Mouse (Mus musculus) urinary bladder, postnatal 10 days (tissue): ENCODE results near the gene Susd3.

ENCODE experiments used
- DNase-seq: peaks from one replicate; pipeline ENCODE4 v3.0.0; 2022; ENCODE audit warnings: low spot score

Gene Susd3

GRCm38 (mm10) chr13:49246626-49247025, 1.9 kb downstream of the Susd3 start:
- DNase-seq, result no peak

GRCm38 (mm10) chr13:49246011-49246410, 2.5 kb downstream of the Susd3 start:
- DNase-seq, result no peak

DNA sequence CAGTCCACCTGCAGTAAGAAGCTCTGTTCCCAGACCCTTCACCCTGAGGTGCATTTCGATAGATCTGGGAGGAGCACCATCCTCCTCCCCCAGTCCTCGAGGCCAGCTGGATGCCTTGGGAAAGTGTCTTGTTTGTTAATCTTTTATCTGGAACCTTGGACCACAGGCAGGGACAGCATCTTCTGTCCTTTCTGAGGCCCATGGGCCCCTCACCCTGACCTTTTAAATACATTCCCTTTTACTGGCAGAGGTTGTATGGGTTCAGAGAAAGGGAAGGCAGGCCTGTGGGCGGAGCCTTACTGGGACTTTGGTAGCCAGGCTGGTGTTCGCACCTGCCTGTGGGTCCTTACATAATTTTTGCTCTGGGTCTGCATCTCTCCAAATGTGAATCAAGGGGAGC, 3.3 kb downstream of the Susd3 start:
- DNase-seq, result no peak

DNA sequence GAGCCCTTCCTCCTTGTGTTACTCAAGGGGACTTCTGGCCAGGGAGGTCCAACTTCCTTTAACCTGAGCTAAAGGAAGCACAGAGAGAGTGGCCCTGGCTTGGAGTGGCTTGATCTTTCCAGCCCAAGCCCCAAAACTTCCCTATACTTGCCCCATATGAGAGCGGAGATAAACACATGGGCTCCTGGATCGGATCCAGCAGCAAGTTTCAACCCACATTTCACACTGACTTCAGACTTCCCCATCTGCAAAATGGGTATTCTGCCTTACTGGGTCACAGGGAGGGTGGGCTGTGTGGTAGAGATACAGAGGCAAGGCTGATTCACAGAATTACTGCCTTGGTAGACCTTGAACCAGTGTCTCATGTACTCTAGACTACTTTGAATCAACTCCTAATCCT, 5.0 kb downstream of the Susd3 start:
- no peak for DNase-seq

DNA sequence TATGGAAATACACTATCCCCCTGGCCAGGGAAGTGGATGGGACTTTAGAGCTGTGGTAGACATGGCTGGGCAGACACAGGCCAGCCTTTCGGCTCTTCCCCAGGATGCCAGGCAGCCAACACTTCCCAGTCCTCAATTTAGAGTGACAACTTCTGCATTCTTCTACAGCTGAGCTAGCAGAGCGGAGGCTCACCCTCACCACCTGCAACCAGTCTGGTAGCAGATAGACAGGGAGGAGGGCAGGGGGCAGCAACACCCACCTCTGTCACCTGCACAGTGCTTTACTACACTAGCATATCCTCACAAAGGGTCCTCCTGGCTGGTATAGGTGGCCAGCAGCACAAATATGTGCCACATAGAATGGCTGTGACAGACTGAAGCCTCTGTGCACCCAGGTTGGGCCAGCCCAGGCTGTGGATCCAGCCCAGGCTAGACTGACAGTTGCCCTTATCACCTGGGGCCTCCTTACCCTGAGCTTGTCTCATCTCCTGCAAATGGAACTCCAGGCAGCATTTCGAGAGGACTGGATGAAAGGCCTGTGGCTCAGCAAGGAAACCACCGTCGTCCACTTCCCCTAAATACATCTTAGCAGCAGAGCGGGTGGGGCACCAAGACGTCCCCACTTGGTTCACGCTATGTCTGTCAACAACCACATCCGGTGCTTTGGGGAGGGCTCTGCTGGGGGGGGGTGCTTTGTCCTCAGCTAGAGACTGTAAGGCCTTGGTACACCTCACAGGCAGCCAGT, 6.0 kb downstream of the Susd3 start:
- DNase-seq, result no peak

DNA sequence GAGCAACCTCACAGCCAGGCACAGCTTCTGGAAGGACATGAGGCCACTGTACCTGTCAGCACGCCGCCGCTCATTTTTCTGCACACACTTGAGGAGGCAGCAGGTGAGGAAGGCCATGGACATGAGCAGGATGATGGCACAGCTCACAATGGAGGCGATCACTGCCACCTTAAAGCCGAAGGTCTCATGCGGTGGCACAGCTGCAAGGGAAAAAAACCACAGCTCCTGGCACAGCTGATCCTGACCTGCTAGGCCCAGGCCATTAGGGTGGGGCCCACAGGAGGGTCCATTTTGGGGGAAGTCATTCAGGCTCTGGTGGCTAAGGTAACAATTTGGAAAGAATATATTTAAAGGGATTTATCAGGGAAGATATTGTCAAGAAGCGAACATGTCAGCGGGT, 9.8 kb downstream of the Susd3 start:
- no peak for DNase-seq

DNA sequence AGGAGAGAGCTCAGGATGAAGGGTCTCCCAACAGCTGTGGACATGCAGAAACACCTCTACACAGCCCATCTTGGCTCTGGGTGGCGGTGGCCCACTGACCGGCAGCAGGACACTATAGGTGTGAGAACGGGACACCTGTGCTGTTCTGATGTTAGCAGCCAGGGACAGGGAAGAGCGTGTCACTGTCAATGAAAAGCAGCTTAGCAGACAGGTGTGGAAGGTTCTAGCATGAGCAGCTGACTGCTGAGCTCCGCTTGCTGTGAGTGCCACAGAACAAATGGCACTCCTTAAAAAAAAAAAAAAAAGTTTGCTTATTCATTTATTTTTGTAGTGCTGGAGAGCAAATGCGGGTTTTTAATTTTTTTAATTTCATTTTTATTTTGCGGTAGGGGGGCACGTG, 10.9 kb downstream of the Susd3 start:
- DNase-seq, result no peak

DNA sequence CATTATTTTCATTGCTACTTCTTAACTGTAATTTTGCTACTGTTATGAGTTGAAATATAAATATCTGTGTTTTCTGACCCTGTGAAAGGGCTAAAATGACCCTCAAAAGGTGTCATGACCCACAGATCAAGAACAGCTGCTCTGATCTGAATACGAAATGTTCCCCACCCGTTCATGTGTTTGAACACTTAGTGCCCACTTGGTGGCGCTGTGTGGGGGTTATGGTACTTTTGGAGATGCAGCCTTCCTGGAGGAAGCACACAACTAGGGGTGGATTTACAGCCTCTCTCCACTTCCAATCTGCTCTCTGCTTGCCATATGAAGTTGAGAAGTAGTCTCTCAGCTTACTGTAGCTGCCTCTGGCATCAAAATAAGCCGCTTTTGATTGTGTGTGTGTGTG, 13.8 kb downstream of the Susd3 start:
- DNase-seq, result no peak

DNA sequence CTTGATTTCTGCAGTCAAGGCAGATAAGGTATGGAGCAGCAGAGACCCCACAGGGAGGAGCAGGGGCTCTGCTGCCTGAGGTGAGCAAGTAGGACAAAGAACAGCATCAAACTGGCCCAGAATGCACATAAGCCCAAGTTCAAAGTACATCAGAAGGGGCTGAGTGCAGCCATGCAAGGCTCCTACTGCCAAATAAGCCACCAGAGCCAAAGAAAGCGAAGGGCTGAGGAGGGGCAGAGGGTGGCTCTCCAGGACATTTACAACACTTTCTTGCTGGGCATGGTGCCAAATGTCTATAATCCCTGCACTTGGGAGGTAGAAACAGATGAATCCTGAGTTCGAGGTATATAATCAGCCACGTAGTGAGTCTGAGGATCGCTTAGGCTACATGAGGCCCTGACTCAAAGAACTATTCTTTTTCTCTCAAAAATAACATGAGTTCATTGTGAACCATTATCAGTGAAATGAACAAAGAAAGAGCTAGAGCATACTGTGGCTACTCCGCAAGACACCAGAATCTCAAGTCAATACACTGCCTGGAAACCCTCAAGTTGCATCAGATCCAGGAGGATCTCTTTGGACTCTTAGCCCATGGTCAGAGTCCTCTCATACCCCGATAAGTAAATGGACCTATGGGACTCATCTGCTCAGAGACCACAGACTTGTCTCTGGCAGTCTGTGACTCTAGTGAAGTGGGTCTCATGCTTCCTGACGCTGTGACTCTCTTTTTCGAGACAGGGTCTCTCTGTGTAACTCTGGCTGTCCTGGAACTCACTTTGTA, 14.5 kb downstream of the Susd3 start:
- no peak for DNase-seq

DNA sequence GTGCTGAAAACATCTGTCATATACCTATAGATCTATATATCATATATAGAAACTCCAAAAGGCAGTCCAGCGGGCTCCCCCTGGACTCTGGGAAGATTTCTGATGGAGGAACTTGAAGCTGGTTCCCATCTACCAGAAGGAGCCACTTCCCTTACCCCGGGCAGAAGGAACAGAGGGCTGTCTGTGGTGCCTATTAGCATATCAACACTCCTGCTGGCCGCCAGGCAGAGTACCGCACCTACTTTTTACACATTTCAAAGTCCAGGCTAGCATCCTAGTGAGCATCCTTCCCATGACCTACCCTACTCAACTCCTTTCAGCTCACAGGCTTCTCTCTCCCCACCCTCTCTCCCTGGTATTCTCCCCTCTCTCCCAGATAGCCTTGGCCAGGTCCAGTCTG, 22.9 kb downstream of the Susd3 start:
- DNase-seq, result no peak

- DNase-seq, result no peak
Measured at GRCm38 (mm10) chr13:49225159-49225558, 23.3 kb downstream of the Susd3 start.

- no peak for DNase-seq
Measured at GRCm38 (mm10) chr13:49224729-49225128, 23.8 kb downstream of the Susd3 start.

GRCm38 (mm10) chr13:49224314-49224713, 24.2 kb downstream of the Susd3 start:
- DNase-seq, result no peak

- DNase-seq, result no peak
Measured at GRCm38 (mm10) chr13:49220912-49221311, 27.6 kb downstream of the Susd3 start.

DNA sequence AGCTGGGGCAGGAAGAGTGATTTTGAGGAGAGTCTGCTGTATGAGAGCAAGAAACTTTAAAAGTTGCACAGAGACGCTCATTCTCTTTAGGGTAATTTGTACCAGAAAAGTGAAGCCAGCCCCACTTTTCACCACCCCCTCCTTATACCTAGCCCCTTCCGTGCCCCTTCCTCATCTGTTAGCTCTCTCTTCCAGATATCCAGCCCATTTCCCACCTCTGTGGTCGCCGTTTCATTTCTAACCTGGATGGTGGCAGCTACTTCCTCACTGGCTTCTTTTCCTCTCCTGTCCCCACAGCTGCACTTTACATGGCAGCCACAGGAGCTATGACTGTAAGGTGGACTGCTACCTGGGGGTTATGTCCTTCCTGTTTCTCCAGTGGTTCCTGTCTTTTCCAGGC, 29.1 kb downstream of the Susd3 start:
- DNase-seq, result no peak

GRCm38 (mm10) chr13:49218651-49219050, 29.9 kb downstream of the Susd3 start:
- DNase-seq, result no peak

GRCm38 (mm10) chr13:49216808-49217561, 31.5 kb downstream of the Susd3 start:
- no peak for DNase-seq

- DNase-seq, result no peak
Measured at GRCm38 (mm10) chr13:49216220-49216552, 32.3 kb downstream of the Susd3 start.

DNA sequence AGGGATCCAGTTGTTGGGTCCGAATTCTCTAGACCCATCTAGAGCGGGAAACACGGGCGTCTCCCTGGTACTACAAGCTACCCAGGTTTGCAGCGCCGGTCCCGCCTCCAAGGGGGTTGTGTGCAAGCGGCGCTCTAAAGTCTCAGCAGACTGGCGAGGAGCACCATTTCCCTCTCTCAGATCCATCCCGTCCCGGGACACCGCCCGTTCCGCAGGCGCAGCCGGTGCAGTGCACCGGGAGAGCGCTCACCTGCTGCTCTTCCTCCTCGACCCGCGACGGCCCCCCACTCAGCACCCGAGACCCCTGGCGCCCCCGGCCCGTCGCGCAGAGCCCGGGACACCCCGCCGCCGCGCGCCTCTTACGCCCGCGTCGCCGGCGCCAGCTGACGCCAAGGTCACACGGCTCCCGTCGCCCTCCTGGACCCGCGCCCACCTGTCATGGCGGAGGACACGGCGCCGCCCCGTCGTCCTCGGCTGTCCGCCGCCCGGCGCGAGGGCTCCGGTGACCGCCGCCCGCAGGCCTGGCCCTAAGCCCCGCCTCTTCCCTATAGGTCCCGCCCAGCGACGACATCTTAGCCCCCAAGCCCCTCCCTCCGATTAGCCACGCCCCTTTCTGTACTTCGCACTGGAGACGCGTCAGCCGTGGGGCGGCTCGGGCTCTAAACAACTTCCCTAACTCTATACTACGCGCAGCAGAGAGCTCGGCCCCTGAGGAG, 32.8 kb downstream of the Susd3 start, which contains the start of gene Card19:
Card19 (minus strand) TSS at position 534 of the 716 bp plus-strand sequence.
- DNase-seq, result peak; percentile 90

- DNase-seq, result no peak
Measured at GRCm38 (mm10) chr13:49215128-49215503, 33.4 kb downstream of the Susd3 start.

- DNase-seq, result no peak
Measured at GRCm38 (mm10) chr13:49214454-49214853, 34.1 kb downstream of the Susd3 start.

- DNase-seq, result no peak
Measured at GRCm38 (mm10) chr13:49213531-49213932, 35.0 kb downstream of the Susd3 start.
